8 mouse cellular contexts compared by ENCODE assay signal in genomic region chr14:118936952-118937351, GRCm38 (mm10). TPM values are rescaled to one million over a fixed set of nuclear protein-coding genes. Genes with fewer than 3 reads are reported as not detected.
DNase-seq lines count a peak whose midpoint lies in the region; ATAC-seq and TF ChIP-seq lines count a peak whose summit lies in the region.

No protein-coding gene starts in this region.

- 28% methylated on average over 4 of the region's 4 CpGs for WGBS in liver, embryonic 12.5 days (ENCODE audit: insufficient replicate concordance)

- peak overlapping the region; percentile 92 for H3K4me2 ChIP-seq in liver, embryonic 12.5 days

- peak overlapping the region; percentile 81 for H3K27ac ChIP-seq in testis, adult 2 months (ENCODE audit: control insufficient read depth, insufficient read depth, low read depth, low read length)
- peak overlapping the region; percentile 82 for H3K27ac ChIP-seq in liver, embryonic 12.5 days

- H3K27me3 ChIP-seq in erythroblast, embryonic 14.5 days (ENCODE audit: control insufficient read depth) = peaks cover 11% of the 10 kb centered on the region
- H3K27me3 ChIP-seq in testis, adult 2 months (ENCODE audit: control insufficient read depth, insufficient read depth, low read length) = no peaks in the 10 kb centered on the region
- peaks cover 5% of the 10 kb centered on the region; the same call in 1 of the 2 replicates for H3K27me3 ChIP-seq in liver, embryonic 12.5 days (replicated peaks)

- DNase-seq in testis, postnatal 10 days (ENCODE audit: low spot score) = no peak
- no peak for DNase-seq in right cerebral cortex, postnatal 10 days (ENCODE audit: low spot score in 2 of 2)
- no peak for DNase-seq in thymus, adult 18-20 months

- peaks cover 6% of the 10 kb centered on the region for H3K36me3 ChIP-seq in erythroblast, embryonic 14.5 days (ENCODE audit: control insufficient read depth)
- H3K36me3 ChIP-seq in testis, adult 2 months (ENCODE audit: control insufficient read depth, insufficient read depth, low read length) = no peaks in the 10 kb centered on the region
- H3K36me3 ChIP-seq in liver, embryonic 12.5 days = no peaks in the 10 kb centered on the region

- peak overlapping the region; percentile 99 for H3K9ac ChIP-seq in liver, embryonic 12.5 days

- TF ChIP-seq CTCF in testis, adult 2 months (IDR thresholded peaks at IDR 0.05; ENCODE audit: control insufficient read depth, insufficient read depth, insufficient replicate concordance, low read depth, low read length) = no peak

- no peak for ATAC-seq in erythroblast, adult 5-6 weeks (replicated peaks; ENCODE audit: low FRiP score, poor library complexity, severe bottlenecking)
- ATAC-seq in liver, embryonic 12.5 days = no peak
- no peak for ATAC-seq in CD4-positive, CD25-positive, alpha-beta regulatory T cell, adult 4 months

- TF ChIP-seq POLR2A in testis, adult 2 months (IDR thresholded peaks at IDR 0.05; ENCODE audit: control insufficient read depth, low read depth, low read length) = no peak

- peaks cover 39% of the 10 kb centered on the region for H3K4me1 ChIP-seq in erythroblast, embryonic 14.5 days (ENCODE audit: control insufficient read depth)
- H3K4me1 ChIP-seq in testis, adult 2 months (ENCODE audit: control insufficient read depth, insufficient read depth, low read length) = peaks cover 7% of the 10 kb centered on the region
- peaks cover 44% of the 10 kb centered on the region for H3K4me1 ChIP-seq in liver, embryonic 12.5 days

- no peaks in the 10 kb centered on the region for H3K9me3 ChIP-seq in erythroblast, embryonic 14.5 days (ENCODE audit: control insufficient read depth, low read length)
- no peaks in the 10 kb centered on the region for H3K9me3 ChIP-seq in liver, embryonic 12.5 days (replicated peaks)

- peak overlapping the region; percentile 97 for H3K4me3 ChIP-seq in erythroblast, embryonic 14.5 days (replicated peaks)
- peak overlapping the region; percentile 93 for H3K4me3 ChIP-seq in testis, adult 2 months (ENCODE audit: control insufficient read depth, low read depth, low read length)
- peak overlapping the region; percentile 97 for H3K4me3 ChIP-seq in liver, embryonic 12.5 days

RNA-seq across cellular contexts. Expression of gene Dnajc3, which starts 0.8 kb away (rescaled TPM):
- 0.16 and 0.31 TPM in 2 replicates for polyA plus RNA-seq in erythroblast, embryonic 14.5 days (2012)
- 11.7 and 16.9 TPM in 2 replicates for total RNA-seq in erythroblast, adult 5-6 weeks (2015; ENCODE audit: low replicate concordance)
- 25.9 and 29.4 TPM in 2 replicates for total RNA-seq in erythroblast, adult 5-6 weeks (2017; ENCODE audit: low replicate concordance)
- polyA plus RNA-seq in testis, adult 2 months (2012; rRNA removed) = 10.9 and 14.9 TPM in 2 replicates
- polyA plus RNA-seq in liver, embryonic 12.5 days (2016; fragmentation: Nextera tagmentation; extraction: Ambion mirVana) = 36.8 and 37.7 TPM in 2 replicates
- polyA plus RNA-seq in CD4-positive, CD25-positive, alpha-beta regulatory T cell, adult 4 months (2017; shearing (Covaris generic)) = 10 to 100 TPM; 32.6 to 35.3 TPM

RNA-seq across cellular contexts. Expression of gene Dzip1, which starts 11.7 kb away (rescaled TPM):
- 0.13 and 0.15 TPM in 2 replicates for polyA plus RNA-seq in erythroblast, embryonic 14.5 days (2012)
- total RNA-seq in erythroblast, adult 5-6 weeks (2015; ENCODE audit: low replicate concordance) = 0.42 TPM in 1 of 2 replicates, not detected in the other
- 3.2 TPM in 1 of 2 replicates, not detected in the other for total RNA-seq in erythroblast, adult 5-6 weeks (2017; ENCODE audit: low replicate concordance)
- polyA plus RNA-seq in testis, adult 2 months (2012; rRNA removed) = 72.9 and 82.4 TPM in 2 replicates
- polyA plus RNA-seq in liver, embryonic 12.5 days (2016; fragmentation: Nextera tagmentation; extraction: Ambion mirVana) = 3.0 and 3.4 TPM in 2 replicates
- polyA plus RNA-seq in CD4-positive, CD25-positive, alpha-beta regulatory T cell, adult 4 months (2017; shearing (Covaris generic)) = 10 to 100 TPM; 10.9 to 12.8 TPM
